Mouse (Mus musculus): Measurements from ENCODE around the gene Ppme1.

- TF ChIP-seq CTCF (IDR thresholded peaks at IDR 0.05; ENCODE audit: control insufficient read depth, insufficient read depth, low read length) = peak; percentile 45; the same call in 1 of the 2 replicates
- TF ChIP-seq POLR2A (IDR thresholded peaks at IDR 0.05; ENCODE audit: borderline replicate concordance, control insufficient read depth, low read depth, low read length) = peak; percentile 97
These were observed at the start of gene Ppme1, which contains the start of gene C2cd3 for GRCm38 (mm10) chr7:100371495-100372451.

Data from bone marrow, adult 2 months (tissue).